ENCODE assay signal across 8 mouse cellular contexts in genomic region chr17:12119675-12120074, GRCm38 (mm10). TPM values are rescaled to one million over a fixed set of nuclear protein-coding genes. Genes with fewer than 3 reads are reported as not detected.
A peak's percentile ranks its signal among the peaks of the same experiment; 100 is the strongest.
DNase-seq lines count a peak whose midpoint lies in the region; ATAC-seq and TF ChIP-seq lines count a peak whose summit lies in the region.

No protein-coding gene starts in this region.

- 0 out of 2 replicates have a peak overlapping the region, but pooled peaks have one; percentile 24 for H3K27ac ChIP-seq in cortical plate, adult 2 months (ENCODE audit: insufficient read depth, low read length)
- H3K27ac ChIP-seq in heart, embryonic 12.5 days (ENCODE audit: poor library complexity, severe bottlenecking) = peak overlapping the region; percentile 87
- peak overlapping the region; percentile 96 for H3K27ac ChIP-seq in kidney, embryonic 16.5 days (ENCODE audit: low read length)
- peak overlapping the region; percentile 94 for H3K27ac ChIP-seq in liver, embryonic 13.5 days
- H3K27ac ChIP-seq in neural tube, embryonic 14.5 days (ENCODE audit: low read depth, low read length) = peak overlapping the region; percentile 85

- no peak for TF ChIP-seq CTCF in cortical plate, adult 2 months (IDR thresholded peaks at IDR 0.05; ENCODE audit: extremely low read depth, insufficient read depth, low read length)

- no peaks in the 10 kb centered on the region for H3K9me3 ChIP-seq in heart, embryonic 12.5 days (replicated peaks)
- no peaks in the 10 kb centered on the region for H3K9me3 ChIP-seq in kidney, embryonic 16.5 days (ENCODE audit: low read length)
- H3K9me3 ChIP-seq in liver, embryonic 13.5 days (replicated peaks) = no peaks in the 10 kb centered on the region
- H3K9me3 ChIP-seq in neural tube, embryonic 14.5 days (ENCODE audit: control insufficient read depth, low read length) = no peaks in the 10 kb centered on the region

- DNase-seq in urinary bladder, postnatal 25 days (ENCODE audit: low spot score) = peak; percentile 19
- DNase-seq in urinary bladder, postnatal 10 days (ENCODE audit: low spot score) = no peak
- peak; percentile 28 for DNase-seq in liver, embryonic 13.5 days

- peak overlapping the region; percentile 88 for H3K4me3 ChIP-seq in cortical plate, adult 2 months (ENCODE audit: insufficient read depth, low read length)
- H3K4me3 ChIP-seq in heart, embryonic 12.5 days = peak overlapping the region; percentile 89
- H3K4me3 ChIP-seq in kidney, embryonic 16.5 days (ENCODE audit: low read length) = peak overlapping the region; percentile 74
- H3K4me3 ChIP-seq in liver, embryonic 13.5 days (replicated peaks) = peak overlapping the region; percentile 89
- H3K4me3 ChIP-seq in neural tube, embryonic 14.5 days (ENCODE audit: low read depth, low read length) = peak overlapping the region; percentile 55

- H3K36me3 ChIP-seq in heart, embryonic 12.5 days = peaks cover 3% of the 10 kb centered on the region
- H3K36me3 ChIP-seq in kidney, embryonic 16.5 days (ENCODE audit: insufficient read depth, low read length) = peaks cover 9% of the 10 kb centered on the region
- H3K36me3 ChIP-seq in liver, embryonic 13.5 days = peaks cover 11% of the 10 kb centered on the region
- H3K36me3 ChIP-seq in neural tube, embryonic 14.5 days (ENCODE audit: control insufficient read depth, insufficient read depth, low read length) = no peaks in the 10 kb centered on the region

- H3K4me1 ChIP-seq in cortical plate, adult 2 months (ENCODE audit: control insufficient read depth, insufficient read depth, low read length) = peaks cover 7% of the 10 kb centered on the region
- peaks cover 9% of the 10 kb centered on the region for H3K4me1 ChIP-seq in heart, embryonic 12.5 days (replicated peaks)
- peaks cover 17% of the 10 kb centered on the region for H3K4me1 ChIP-seq in kidney, embryonic 16.5 days (ENCODE audit: insufficient read depth, low read length)
- H3K4me1 ChIP-seq in liver, embryonic 13.5 days (replicated peaks) = peaks cover 59% of the 10 kb centered on the region
- peaks cover 18% of the 10 kb centered on the region; the same call in 1 of the 2 replicates for H3K4me1 ChIP-seq in neural tube, embryonic 14.5 days (ENCODE audit: control insufficient read depth, insufficient read depth, low read length)

- no peak for ATAC-seq in heart, embryonic 12.5 days (ENCODE audit: insufficient number of reproducible peaks, low FRiP score)
- peak; percentile 44 for ATAC-seq in kidney, embryonic 16.5 days (ENCODE audit: low FRiP score, low TSS enrichment)
- ATAC-seq in liver, embryonic 13.5 days (ENCODE audit: low read depth) = no peak
- peak; percentile 62 for ATAC-seq in neural tube, embryonic 14.5 days (ENCODE audit: low read depth)
- ATAC-seq in megakaryocyte-erythroid progenitor cell, adult 5-6 weeks (replicated peaks; ENCODE audit: low FRiP score, low TSS enrichment, poor library complexity, severe bottlenecking) = no peak; the same call in 1 of the 2 replicates

- 0% methylated on average over 12 of the region's 12 CpGs for WGBS in heart, embryonic 12.5 days
- WGBS in kidney, embryonic 16.5 days = 0% methylated on average over 12 of the region's 12 CpGs
- WGBS in liver, embryonic 13.5 days (ENCODE audit: insufficient replicate concordance) = under 1% methylated on average over 12 of the region's 12 CpGs
- WGBS in neural tube, embryonic 14.5 days = 0% methylated on average over 12 of the region's 12 CpGs

- peak overlapping the region; percentile 94 for H3K9ac ChIP-seq in heart, embryonic 12.5 days
- H3K9ac ChIP-seq in kidney, embryonic 16.5 days (replicated peaks; ENCODE audit: low read length) = peak overlapping the region; percentile 81
- peak overlapping the region; percentile 96 for H3K9ac ChIP-seq in liver, embryonic 13.5 days
- peak overlapping the region; percentile 66 for H3K9ac ChIP-seq in neural tube, embryonic 14.5 days (replicated peaks; ENCODE audit: low read depth, low read length)

- TF ChIP-seq POLR2A in cortical plate, adult 2 months (IDR thresholded peaks at IDR 0.05; ENCODE audit: extremely low read depth, insufficient read depth, low read length) = no peak

- H3K27me3 ChIP-seq in heart, embryonic 12.5 days (replicated peaks) = no peaks in the 10 kb centered on the region
- no peaks in the 10 kb centered on the region for H3K27me3 ChIP-seq in kidney, embryonic 16.5 days (ENCODE audit: insufficient read depth, low read length)
- H3K27me3 ChIP-seq in liver, embryonic 13.5 days = no peaks in the 10 kb centered on the region
- no peaks in the 10 kb centered on the region for H3K27me3 ChIP-seq in neural tube, embryonic 14.5 days (ENCODE audit: control insufficient read depth, insufficient read depth, low read length)

- peak overlapping the region; percentile 86 for H3K4me2 ChIP-seq in heart, embryonic 12.5 days
- H3K4me2 ChIP-seq in kidney, embryonic 16.5 days (replicated peaks; ENCODE audit: low read depth, low read length) = peak overlapping the region; percentile 97
- H3K4me2 ChIP-seq in liver, embryonic 13.5 days = peak overlapping the region; percentile 99
- H3K4me2 ChIP-seq in neural tube, embryonic 14.5 days (ENCODE audit: low read depth, low read length) = peak overlapping the region; percentile 79

RNA-seq across cellular contexts. Expression of gene Agpat4, which starts 1.2 kb away (rescaled TPM):
- 53.2 and 56.1 TPM in 2 replicates for polyA plus RNA-seq in cortical plate, adult 2 months (2012; rRNA removed)
- polyA plus RNA-seq in heart, embryonic 12.5 days (2016; fragmentation: Nextera tagmentation; extraction: Ambion mirVana) = 20.3 and 21.1 TPM in 2 replicates
- polyA plus RNA-seq in kidney, embryonic 16.5 days (2015; fragmentation: Nextera tagmentation; extraction: Ambion mirVana) = 38.3 and 39.8 TPM in 2 replicates
- 27.3 and 28.7 TPM in 2 replicates for polyA plus RNA-seq in liver, embryonic 13.5 days (2015; fragmentation: Nextera tagmentation; extraction: Ambion mirVana)
- polyA plus RNA-seq in neural tube, embryonic 14.5 days (2014; fragmentation: Nextera tagmentation; extraction: Ambion mirVana) = 36.0 and 36.5 TPM in 2 replicates
- 9.0 and 12.7 TPM in 2 replicates for total RNA-seq in megakaryocyte-erythroid progenitor cell, adult 5-6 weeks (2014; fragmentation: Nextera tagmentation)
- total RNA-seq in megakaryocyte-erythroid progenitor cell, adult 5-6 weeks (2017) = 4.3 and 6.8 TPM in 2 replicates

Comparison
In these comparisons a context has a peak if more than half of its experiments do, and no peak if none do; other contexts are left out.
1. H3K27ac ChIP-seq: peak in every context shown above with its lines; median percentile 96 in kidney, embryonic 16.5 days; 94 in liver, embryonic 13.5 days; 87 in heart, embryonic 12.5 days; 85 in neural tube, embryonic 14.5 days; 24 in cortical plate, adult 2 months.
2. ATAC-seq: peak in kidney, embryonic 16.5 days (single experiment) and neural tube, embryonic 14.5 days (single experiment); none in heart, embryonic 12.5 days (single experiment), liver, embryonic 13.5 days (single experiment) and megakaryocyte-erythroid progenitor cell, adult 5-6 weeks (single experiment).
3. Peak in every context shown above with its lines, with median percentiles within 50 percentile points of each other: H3K4me3 ChIP-seq, H3K4me2 ChIP-seq and H3K9ac ChIP-seq.